Mouse (Mus musculus) liver, adult 2 months (tissue): ENCODE results near the gene Mrpl41. TPM values are rescaled to one million over a fixed set of nuclear protein-coding genes. Genes with fewer than 3 reads are reported as not detected.

Experiments used
- DNase-seq: peaks from one replicate; pipeline ENCODE4 v3.0.0-alpha.2; 2011; ENCODE audit warnings: low read depth, low spot score; ENCODE audit errors: extremely low read depth
- H3K27ac ChIP-seq: fragments of 200-500 bp; replicated peaks from 2 replicates; pipeline ENCODE4 v1.5.1; 2012; ENCODE audit warnings: low read depth, mild to moderate bottlenecking, control low read depth, inconsistent platforms, low read length; ENCODE audit not compliant: insufficient read depth
- H3K27me3 ChIP-seq: fragments of 200-500 bp; 2 replicates; pipeline ENCODE4 v1.6.1; 2012; ENCODE audit warnings: mild to moderate bottlenecking, moderate library complexity, low read length, inconsistent platforms; ENCODE audit not compliant: control insufficient read depth, insufficient read depth
- H3K36me3 ChIP-seq: fragments of 200-500 bp; 2 replicates; pipeline ENCODE4 v1.6.1; 2012; ENCODE audit warnings: low read length, inconsistent platforms; ENCODE audit not compliant: control insufficient read depth, insufficient read depth
- H3K4me1 ChIP-seq: fragments of 200-500 bp; 2 replicates; pipeline ENCODE4 v1.6.1; 2011; ENCODE audit warnings: low read length; ENCODE audit not compliant: control insufficient read depth, insufficient read depth
- H3K4me3 ChIP-seq: fragments of 200-500 bp; 2 replicates; pipeline ENCODE4 v1.5.1; 2011; ENCODE audit warnings: low read depth, mild to moderate bottlenecking, control low read depth, low read length, moderate library complexity; ENCODE audit not compliant: insufficient read depth
- H3K79me2 ChIP-seq: fragments of 200-500 bp; 2 replicates; pipeline ENCODE4 v1.6.1; 2012; ENCODE audit warnings: inconsistent platforms, mild to moderate bottlenecking, low read length, moderate library complexity; ENCODE audit not compliant: control insufficient read depth, insufficient read depth
- H3K9ac ChIP-seq: fragments of 200-500 bp; 2 replicates; pipeline ENCODE4 v1.6.1; 2012; ENCODE audit warnings: low read depth, mild to moderate bottlenecking, control low read depth, inconsistent platforms, low read length
- CTCF ChIP-seq: fragments of 200-500 bp; IDR thresholded peaks from 2 replicates; pipeline ENCODE4 v1.5.1; 2011; ENCODE audit warnings: low read depth, low read length, control low read depth
- POLR2A ChIP-seq: fragments of 200-500 bp; IDR thresholded peaks from 2 replicates; pipeline ENCODE4 v1.6.1; 2011; ENCODE audit warnings: low read length, control low read depth; ENCODE audit not compliant: insufficient read depth; ENCODE audit errors: extremely low read depth
- WGBS: fragments of 180-500 bp; shearing (Covaris S2); methylation state at CpG from one replicate; pipeline ENCODE4 v1.1.7; 2018; 5-methylcytosine and 5-hydroxymethylcytosine counted together
- polyA plus RNA-seq: library from polyadenylated mRNA; depleted of rRNA; stranded (reverse); fragments of >200 nt; gene quantifications from 2 replicates; pipeline ENCODE4 v1.2.3, GENCODE M21; 2012; rRNA removed
- total RNA-seq: library from RNA; depleted of rRNA; stranded (reverse); fragments of >200 nt; gene quantifications from 2 replicates; pipeline ENCODE4 v1.2.3, GENCODE M21; 2014; rRNA removed

Mrpl41 gene
- total and polyA plus RNA-seq, 2 experiments = 24.4 to 77.0 TPM

- Histone ChIP-seq H3K4me1 (no peaks in the 10 kb centered on the region), H3K27me3 (no peaks in the 10 kb centered on the region), H3K27ac (no peak overlapping the region), H3K36me3 (no peaks in the 10 kb centered on the region), H3K4me3 (no peak overlapping the region), H3K9ac (no peak overlapping the region), H3K79me2 (no peaks in the 10 kb centered on the region)
- TF ChIP-seq CTCF (no peak), POLR2A (no peak)
- WGBS = 95% methylated on average over 5 of the region's 5 CpGs
- no peak for DNase-seq
Observed at GRCm38 (mm10) chr2:24929593-24929992, 45.3 kb downstream of the Mrpl41 start.

DNA sequence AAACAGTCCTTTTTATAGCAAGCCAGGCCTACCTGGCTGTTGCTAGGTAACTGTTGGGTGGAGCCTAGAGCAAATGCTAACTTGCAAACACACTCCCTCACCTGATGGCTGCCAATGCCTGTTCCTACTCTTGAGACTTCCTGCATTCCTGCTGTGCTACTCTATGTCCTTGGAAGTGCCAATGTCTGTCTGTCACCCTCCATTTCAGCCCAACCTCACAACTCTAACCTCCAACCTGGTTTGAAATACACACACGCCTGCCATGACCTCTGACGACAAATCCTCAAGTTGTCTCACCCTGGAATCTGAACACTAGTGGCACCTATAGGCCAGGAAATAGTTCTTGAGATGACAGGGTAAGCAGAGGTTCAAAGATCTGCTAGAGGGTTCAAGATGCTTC lies 45.8 kb downstream of the Mrpl41 start:
- no peak overlapping the region for H3K4me3 ChIP-seq
- no peaks in the 10 kb centered on the region for H3K36me3 ChIP-seq
- WGBS = 82% methylated on average over 2 of the region's 2 CpGs
- H3K27me3 ChIP-seq = no peaks in the 10 kb centered on the region
- no peak overlapping the region for H3K9ac ChIP-seq
- H3K79me2 ChIP-seq = no peaks in the 10 kb centered on the region
- no peak overlapping the region for H3K27ac ChIP-seq
- H3K4me1 ChIP-seq = no peaks in the 10 kb centered on the region
- DNase-seq = no peak
- TF ChIP-seq POLR2A (no peak), CTCF (no peak)

DNA sequence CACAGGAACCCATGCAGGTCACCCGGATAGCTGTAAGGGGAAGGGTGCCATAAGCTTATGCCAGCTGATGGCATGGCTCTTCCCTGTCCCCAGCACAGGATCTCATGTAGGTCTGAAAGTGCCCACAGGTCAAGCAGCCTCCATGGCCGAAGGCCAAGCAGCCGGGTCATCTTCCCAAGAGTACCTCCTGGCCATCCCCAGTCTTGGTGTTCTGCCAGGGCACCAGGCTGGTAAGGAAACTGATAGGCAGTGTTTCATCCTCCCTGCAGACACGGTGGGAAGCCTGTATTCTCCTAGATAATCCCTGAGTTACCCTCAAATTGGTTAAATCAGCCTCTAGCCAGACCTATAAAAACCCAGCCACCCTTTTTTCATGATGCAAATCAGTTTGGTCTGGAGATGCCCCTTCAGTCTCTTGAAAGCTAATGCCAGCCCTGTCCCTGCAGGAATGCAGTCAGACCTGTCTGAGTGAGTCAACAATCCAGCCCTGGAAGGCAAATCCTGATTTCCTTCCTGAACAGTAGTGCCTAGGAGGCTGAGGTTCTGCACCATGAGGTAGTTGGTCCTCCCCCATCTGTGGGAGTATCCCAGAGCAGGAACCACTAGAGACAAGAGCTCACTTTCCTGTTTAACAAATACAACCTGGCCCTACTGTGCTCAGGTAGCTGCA lies 47.0 kb downstream of the Mrpl41 start:
- Histone ChIP-seq H3K9ac (no peak overlapping the region), H3K27ac (no peak overlapping the region), H3K36me3 (no peaks in the 10 kb centered on the region), H3K27me3 (no peaks in the 10 kb centered on the region), H3K4me1 (no peaks in the 10 kb centered on the region), H3K4me3 (no peak overlapping the region), H3K79me2 (no peaks in the 10 kb centered on the region)
- TF ChIP-seq CTCF = no peak
- WGBS = 57% methylated on average over 4 of the region's 4 CpGs
- DNase-seq = no peak

- 61% methylated on average over 7 of the region's 7 CpGs for WGBS
- TF ChIP-seq CTCF = no peak
- no peak for TF ChIP-seq POLR2A
Observed at GRCm38 (mm10) chr2:24926965-24927358, 47.9 kb downstream of the Mrpl41 start.

GRCm38 (mm10) chr2:24926345-24926964 lies 48.4 kb downstream of the Mrpl41 start:
- no peaks in the 10 kb centered on the region for H3K79me2 ChIP-seq
- WGBS = 88% methylated on average over 9 of the region's 9 CpGs
- no peaks in the 10 kb centered on the region for H3K27me3 ChIP-seq
- no peak overlapping the region for H3K4me3 ChIP-seq
- no peaks in the 10 kb centered on the region for H3K36me3 ChIP-seq
- no peak for DNase-seq
- no peaks in the 10 kb centered on the region for H3K4me1 ChIP-seq
- H3K27ac ChIP-seq = no peak overlapping the region
- TF ChIP-seq CTCF (no peak), POLR2A (no peak)
- peak overlapping the region; percentile 17; the same call in 1 of the 2 replicates for H3K9ac ChIP-seq

More at GRCm38 (mm10) chr2:24926965-24927358, 47.9 kb downstream of the Mrpl41 start:
- Histone ChIP-seq H3K36me3 (no peaks in the 10 kb centered on the region), H3K79me2 (no peaks in the 10 kb centered on the region), H3K9ac (peak overlapping the region; percentile 17; the same call in 1 of the 2 replicates), H3K27ac (no peak overlapping the region), H3K4me1 (no peaks in the 10 kb centered on the region), H3K27me3 (no peaks in the 10 kb centered on the region), H3K4me3 (no peak overlapping the region)
- no peak for DNase-seq

DNA sequence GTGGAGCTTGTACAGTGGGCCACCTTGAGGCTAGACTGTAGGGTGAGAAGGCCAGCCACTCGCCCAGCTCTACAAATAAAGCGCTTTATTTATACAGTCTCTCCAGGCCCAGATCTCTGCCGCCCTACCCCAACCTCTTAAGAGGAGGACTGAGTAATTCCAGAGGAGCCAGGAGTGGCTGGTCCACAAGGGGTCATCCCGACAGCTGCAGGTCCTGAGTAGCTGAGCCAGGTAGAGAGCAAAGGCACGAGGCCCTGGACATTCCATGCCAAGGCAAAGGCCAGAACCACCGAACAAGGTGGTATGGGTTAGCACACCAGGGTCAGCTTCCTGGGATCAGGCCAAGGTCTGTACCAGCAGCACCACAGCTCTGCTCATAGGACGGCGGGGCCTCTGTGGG lies 49.6 kb downstream of the Mrpl41 start:
- 91% methylated on average over 8 of the region's 8 CpGs for WGBS

More for the DNA sequence above, 49.6 kb downstream of the Mrpl41 start:
- Histone ChIP-seq H3K4me1 (no peaks in the 10 kb centered on the region), H3K79me2 (no peaks in the 10 kb centered on the region), H3K4me3 (no peak overlapping the region), H3K36me3 (no peaks in the 10 kb centered on the region), H3K27ac (no peak overlapping the region), H3K9ac (no peak overlapping the region), H3K27me3 (no peaks in the 10 kb centered on the region)
- no peak for DNase-seq
- no peak for TF ChIP-seq CTCF
- TF ChIP-seq POLR2A = no peak

Other genes with a start within 250 kb of the Mrpl41 start
- 0.07 TPM in 1 of 2 replicates, not detected in the other for gene Cacna1b, start 211.9 kb downstream of the Mrpl41 start, total RNA-seq
- not detected in 2 replicates for gene Cacna1b, start 211.9 kb downstream of the Mrpl41 start, polyA plus RNA-seq
- 19.2 and 21.8 TPM in 2 replicates for gene Ehmt1, start 55.5 kb downstream of the Mrpl41 start, total RNA-seq
- gene Ehmt1, start 55.5 kb downstream of the Mrpl41 start, polyA plus RNA-seq = 19.4 and 24.0 TPM in 2 replicates
- gene Arrdc1, start 39.8 kb downstream of the Mrpl41 start, total RNA-seq = 2.5 and 3.1 TPM in 2 replicates
- 7.4 and 12.7 TPM in 2 replicates for gene Arrdc1, start 39.8 kb downstream of the Mrpl41 start, polyA plus RNA-seq
- 2.0 and 3.0 TPM in 2 replicates for gene Zmynd19, start 25.3 kb downstream of the Mrpl41 start, total RNA-seq
- 3.4 TPM in 2 replicates for gene Zmynd19, start 25.3 kb downstream of the Mrpl41 start, polyA plus RNA-seq
- 3.9 and 4.4 TPM in 2 replicates for gene Dph7, start 12.7 kb downstream of the Mrpl41 start, total RNA-seq
- gene Dph7, start 12.7 kb downstream of the Mrpl41 start, polyA plus RNA-seq = 3.9 and 4.6 TPM in 2 replicates
- 125 and 141 TPM in 2 replicates for gene Pnpla7, start 935 bp upstream of the Mrpl41 start, total RNA-seq
- gene Pnpla7, start 935 bp upstream of the Mrpl41 start, polyA plus RNA-seq = 113 and 122 TPM in 2 replicates
- 71.2 and 76.2 TPM in 2 replicates for gene Nsmf, start 79.3 kb upstream of the Mrpl41 start, total RNA-seq
- gene Nsmf, start 79.3 kb upstream of the Mrpl41 start, polyA plus RNA-seq = 182 and 219 TPM in 2 replicates
- gene Entpd8, start 105.2 kb upstream of the Mrpl41 start, total RNA-seq = 84.8 and 91.8 TPM in 2 replicates
- 159 and 196 TPM in 2 replicates for gene Entpd8, start 105.2 kb upstream of the Mrpl41 start, polyA plus RNA-seq
- gene Noxa1, start 120.1 kb upstream of the Mrpl41 start, total RNA-seq = not detected in 2 replicates
- gene Noxa1, start 120.1 kb upstream of the Mrpl41 start, polyA plus RNA-seq = 0.15 TPM in 1 of 2 replicates, not detected in the other
- gene Nrarp, start 205.7 kb upstream of the Mrpl41 start, total RNA-seq = 0.74 and 2.1 TPM in 2 replicates
- gene Nrarp, start 205.7 kb upstream of the Mrpl41 start, polyA plus RNA-seq = 1.5 and 1.6 TPM in 2 replicates
- gene Tor4a, start 221.8 kb upstream of the Mrpl41 start, total RNA-seq = 4.6 TPM in 2 replicates
- gene Tor4a, start 221.8 kb upstream of the Mrpl41 start, polyA plus RNA-seq = 4.3 and 7.0 TPM in 2 replicates
- 18.4 and 19.1 TPM in 2 replicates for gene Nelfb, start 236.4 kb upstream of the Mrpl41 start, total RNA-seq
- 22.4 and 27.5 TPM in 2 replicates for gene Nelfb, start 236.4 kb upstream of the Mrpl41 start, polyA plus RNA-seq
- not detected in 2 replicates for gene Stpg3, start 239.5 kb upstream of the Mrpl41 start, total RNA-seq
- gene Stpg3, start 239.5 kb upstream of the Mrpl41 start, polyA plus RNA-seq = not detected in 2 replicates
- gene Fam166a, start 243.6 kb upstream of the Mrpl41 start, total RNA-seq = not detected in 2 replicates
- 0.07 TPM in 1 of 2 replicates, not detected in the other for gene Fam166a, start 243.6 kb upstream of the Mrpl41 start, polyA plus RNA-seq
- gene Tubb4b, start 249.6 kb upstream of the Mrpl41 start, total RNA-seq = 80.5 and 129 TPM in 2 replicates
- 253 and 254 TPM in 2 replicates for gene Tubb4b, start 249.6 kb upstream of the Mrpl41 start, polyA plus RNA-seq